Mouse (Mus musculus) neural tube, embryonic 14.5 days (tissue): ENCODE data around the gene Hadhb. TPM values are rescaled to one million over a fixed set of nuclear protein-coding genes. Genes with fewer than 3 reads are reported as not detected.
A peak's percentile ranks its signal among the peaks of the same experiment; 100 is the strongest.

Experiments used
- ATAC-seq: fragments of 200-750 bp; cut with Nextera tagmentation; 2 replicates; pipeline ENCODE4 v1.8.0; 2017; ENCODE audit warnings: low read depth, mild to moderate bottlenecking, moderate TSS enrichment, moderate library complexity
- H3K27ac ChIP-seq: fragments of 300-500 bp; sonication (generic); 2 replicates; pipeline ENCODE4 v1.5.1; 2014; ENCODE audit warnings: low read depth, mild to moderate bottlenecking, control low read depth, low read length, moderate library complexity, mixed read lengths
- H3K27me3 ChIP-seq: fragments of 300-500 bp; sonication (generic); 2 replicates; pipeline ENCODE4 v1.6.1; 2014; ENCODE audit warnings: low read length; ENCODE audit not compliant: control insufficient read depth, insufficient read depth
- H3K36me3 ChIP-seq: fragments of 300-500 bp; sonication (generic); 2 replicates; pipeline ENCODE4 v1.6.1; 2014; ENCODE audit warnings: low read length, mixed read lengths; ENCODE audit not compliant: control insufficient read depth, insufficient read depth
- H3K4me1 ChIP-seq: fragments of 300-500 bp; sonication (generic); 2 replicates; pipeline ENCODE4 v1.6.1; 2014; ENCODE audit warnings: low read length; ENCODE audit not compliant: control insufficient read depth, insufficient read depth
- H3K4me2 ChIP-seq: fragments of 300-500 bp; sonication (generic); 2 replicates; pipeline ENCODE4 v1.6.1; 2014; ENCODE audit warnings: mild to moderate bottlenecking, low read depth, low read length, control low read depth
- H3K4me3 ChIP-seq: fragments of 300-500 bp; sonication (generic); 2 replicates; pipeline ENCODE4 v1.5.1; 2014; ENCODE audit warnings: low read depth, low read length, control low read depth, mixed read lengths
- H3K9ac ChIP-seq: fragments of 300-500 bp; sonication (generic); replicated peaks from 2 replicates; pipeline ENCODE4 v1.6.1; 2014; ENCODE audit warnings: low read depth, mild to moderate bottlenecking, control low read depth, low read length, mixed read lengths
- H3K9me3 ChIP-seq: fragments of 300-500 bp; sonication (generic); 2 replicates; pipeline ENCODE4 v1.6.1; 2016; ENCODE audit warnings: low read length; ENCODE audit not compliant: control insufficient read depth
- WGBS: fragments of 180-500 bp; shearing (Covaris S2); extraction: QIAGEN DNeasy Blood & Tissue Kit; methylation state at CpG from one replicate; pipeline ENCODE4 v1.1.7; 2014; 5-methylcytosine and 5-hydroxymethylcytosine counted together
- polyA plus RNA-seq: library from polyadenylated mRNA; unstranded; fragments of >200 nt; fragmentation: Nextera tagmentation; extraction: Ambion mirVana; gene quantifications from 2 replicates; pipeline ENCODE4 v1.2.1, GENCODE M21; 2014

Hadhb gene
- polyA plus RNA-seq, 1 experiment from 2014 or later, result 54.5 TPM

DNA sequence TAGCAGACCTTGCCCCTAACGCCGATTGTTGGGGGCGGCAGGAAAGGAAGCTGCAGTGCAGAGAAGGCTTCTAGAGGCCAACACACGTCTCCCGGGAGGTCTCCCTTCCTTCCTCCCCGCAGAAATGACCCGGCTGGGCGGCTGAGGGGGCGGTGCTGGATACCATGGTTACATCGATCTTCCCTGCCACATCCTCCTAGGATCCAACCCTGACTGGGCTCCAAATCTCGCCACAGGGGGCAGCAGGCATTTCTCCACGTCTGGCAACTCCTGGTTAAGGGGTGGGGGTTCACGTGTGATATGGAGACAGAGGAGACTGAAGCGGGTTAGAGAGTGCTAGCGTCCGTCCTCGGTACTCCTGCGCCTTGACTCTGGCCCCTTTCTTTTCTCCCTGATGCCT lies 43.9 kb upstream of the Hadhb start:
- no peaks in the 10 kb centered on the region; the same call in 1 of the 2 replicates for H3K27me3 ChIP-seq
- WGBS, result 1% methylated on average over 18 of the region's 18 CpGs
- no peak overlapping the region for H3K9ac ChIP-seq
- H3K36me3 ChIP-seq, result no peaks in the 10 kb centered on the region
- peaks cover 44% of the 10 kb centered on the region for H3K4me1 ChIP-seq
- H3K4me2 ChIP-seq, result peak overlapping the region; percentile 34
- H3K4me3 ChIP-seq, result 0 out of 2 replicates have a peak overlapping the region, but pooled peaks have one; percentile 9
- H3K27ac ChIP-seq, result peak overlapping the region; percentile 40; the same call in 1 of the 2 replicates
- no peaks in the 10 kb centered on the region for H3K9me3 ChIP-seq
- ATAC-seq, result peak; percentile 9; the same call in 1 of the 2 replicates

DNA sequence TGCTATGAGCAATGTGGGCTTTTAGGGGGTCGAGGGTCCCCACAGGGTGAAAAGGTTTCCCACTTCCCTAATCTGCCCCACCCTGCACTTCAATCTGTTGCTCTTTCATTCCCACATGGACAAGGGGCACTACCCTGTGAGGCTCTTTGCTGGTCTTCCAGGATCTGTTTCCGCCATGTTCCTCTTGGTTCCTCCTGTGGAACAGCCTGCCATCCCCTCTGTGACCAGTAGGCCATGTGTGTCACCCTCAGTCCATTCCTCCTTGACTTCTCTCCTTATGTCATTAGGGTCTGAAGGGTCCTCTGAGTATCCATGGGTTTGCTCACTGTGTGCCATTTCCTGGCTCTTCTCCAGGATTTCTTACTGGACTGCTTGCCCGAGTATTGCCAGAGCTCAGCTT lies 43.3 kb upstream of the Hadhb start:
- H3K9ac ChIP-seq, result no peak overlapping the region
- H3K27ac ChIP-seq, result no peak overlapping the region
- WGBS, result 73% methylated on average over 3 of the region's 3 CpGs
- no peaks in the 10 kb centered on the region for H3K9me3 ChIP-seq
- no peaks in the 10 kb centered on the region for H3K36me3 ChIP-seq
- ATAC-seq, result no peak
- H3K4me1 ChIP-seq, result peaks cover 38% of the 10 kb centered on the region
- H3K4me2 ChIP-seq, result no peak overlapping the region
- H3K4me3 ChIP-seq, result no peak overlapping the region
- no peaks in the 10 kb centered on the region; the same call in 1 of the 2 replicates for H3K27me3 ChIP-seq

GRCm38 (mm10) chr5:30112533-30113068 lies 42.4 kb upstream of the Hadhb start:
- Histone ChIP-seq H3K36me3 (peaks cover 6% of the 10 kb centered on the region), H3K9me3 (no peaks in the 10 kb centered on the region), H3K4me1 (peaks cover 29% of the 10 kb centered on the region), H3K4me3 (no peak overlapping the region), H3K27ac (no peak overlapping the region), H3K4me2 (no peak overlapping the region), H3K9ac (no peak overlapping the region), H3K27me3 (no peaks in the 10 kb centered on the region; the same call in 1 of the 2 replicates)
- 82% methylated on average over 3 of the region's 3 CpGs for WGBS
- no peak for ATAC-seq

DNA sequence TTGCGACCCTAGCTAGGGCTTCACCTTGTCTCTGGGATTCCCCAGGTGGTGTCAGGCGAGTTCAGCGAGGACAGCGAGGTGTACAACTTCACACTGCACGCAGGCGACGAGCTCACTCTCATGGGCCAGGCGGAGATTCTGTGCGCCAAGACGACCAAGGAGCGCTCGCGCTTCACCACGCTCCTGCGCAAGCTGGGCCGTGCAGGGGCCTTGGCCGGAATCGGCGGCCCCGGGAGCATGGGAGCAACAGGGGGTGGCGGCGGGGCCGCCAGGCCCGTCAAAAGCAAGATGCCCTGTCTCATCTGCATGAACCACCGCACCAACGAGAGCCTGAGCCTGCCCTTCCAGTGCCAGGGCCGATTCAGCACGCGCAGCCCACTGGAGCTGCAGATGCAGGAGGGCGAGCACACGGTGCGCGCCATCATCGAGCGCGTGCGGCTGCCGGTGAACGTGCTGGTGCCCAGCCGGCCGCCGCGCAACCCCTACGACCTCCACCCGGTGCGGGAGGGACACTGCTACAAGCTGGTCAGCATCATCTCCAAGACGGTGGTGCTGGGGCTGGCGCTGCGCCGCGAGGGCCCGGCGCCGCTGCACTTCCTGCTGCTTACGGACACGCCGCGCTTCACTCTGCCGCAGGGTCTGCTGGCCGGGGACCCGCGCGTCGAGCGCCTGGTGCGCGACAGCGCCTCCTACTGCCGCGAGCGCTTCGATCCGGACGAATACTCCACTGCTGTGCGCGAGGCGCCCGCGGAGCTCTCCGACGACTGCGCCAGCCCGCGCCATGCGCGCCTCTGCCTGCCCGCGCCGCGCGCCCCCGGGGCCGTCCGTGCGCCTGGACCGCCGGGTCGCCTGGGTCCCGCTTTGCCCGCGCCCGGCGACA lies 40.9 kb upstream of the Hadhb start:
- H3K27me3 ChIP-seq, result no peaks in the 10 kb centered on the region; the same call in 1 of the 2 replicates
- peak overlapping the region; percentile 52 for H3K9ac ChIP-seq
- peak overlapping the region; percentile 71 for H3K4me2 ChIP-seq
- peak; percentile 88 for ATAC-seq
- H3K27ac ChIP-seq, result 0 out of 2 replicates have a peak overlapping the region, but pooled peaks have one; percentile 28
- no peaks in the 10 kb centered on the region for H3K9me3 ChIP-seq
- H3K4me3 ChIP-seq, result peak overlapping the region; percentile 45
- H3K36me3 ChIP-seq, result peaks cover 18% of the 10 kb centered on the region
- WGBS, result 2% methylated on average over 79 of the region's 103 CpGs
- H3K4me1 ChIP-seq, result peaks cover 27% of the 10 kb centered on the region

- H3K36me3 ChIP-seq, result peaks cover 25% of the 10 kb centered on the region
- under 1% methylated on average over 25 of the region's 28 CpGs for WGBS
- peak overlapping the region; percentile 71 for H3K4me2 ChIP-seq
- peak overlapping the region; percentile 52 for H3K9ac ChIP-seq
- H3K4me1 ChIP-seq, result peaks cover 25% of the 10 kb centered on the region
- ATAC-seq, result no peak; the same call in 1 of the 2 replicates
- H3K9me3 ChIP-seq, result no peaks in the 10 kb centered on the region
- no peaks in the 10 kb centered on the region; the same call in 1 of the 2 replicates for H3K27me3 ChIP-seq
- no peak overlapping the region for H3K27ac ChIP-seq
- H3K4me3 ChIP-seq, result peak overlapping the region; percentile 45
Measured at GRCm38 (mm10) chr5:30114761-30115140, 40.3 kb upstream of the Hadhb start.

DNA sequence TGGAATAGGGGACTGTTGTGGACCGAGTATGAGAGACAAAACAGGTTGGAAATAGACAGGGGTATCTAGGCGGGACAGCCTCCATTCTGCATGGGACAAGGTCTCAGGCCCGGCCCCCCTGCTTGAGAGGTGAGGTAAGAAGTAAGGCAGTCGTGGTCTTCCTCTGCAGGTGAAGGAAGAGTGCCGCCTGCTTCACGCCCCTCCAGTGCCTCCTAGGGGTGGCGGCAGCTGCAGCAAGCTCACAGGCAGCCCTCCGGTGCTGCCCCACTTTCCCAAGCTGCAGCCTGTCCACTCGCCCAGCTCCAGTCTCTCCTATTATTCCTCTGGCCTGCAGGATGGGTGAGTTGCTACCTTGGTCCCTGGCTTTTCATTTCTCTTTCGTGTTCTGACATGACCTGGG lies 39.3 kb upstream of the Hadhb start:
- Histone ChIP-seq H3K9ac (no peak overlapping the region), H3K4me1 (peaks cover 15% of the 10 kb centered on the region), H3K9me3 (no peaks in the 10 kb centered on the region), H3K4me2 (no peak overlapping the region), H3K4me3 (no peak overlapping the region), H3K27ac (no peak overlapping the region), H3K36me3 (peaks cover 28% of the 10 kb centered on the region), H3K27me3 (no peaks in the 10 kb centered on the region; the same call in 1 of the 2 replicates)
- WGBS, result 27% methylated on average over 10 of the region's 10 CpGs
- ATAC-seq, result no peak

DNA sequence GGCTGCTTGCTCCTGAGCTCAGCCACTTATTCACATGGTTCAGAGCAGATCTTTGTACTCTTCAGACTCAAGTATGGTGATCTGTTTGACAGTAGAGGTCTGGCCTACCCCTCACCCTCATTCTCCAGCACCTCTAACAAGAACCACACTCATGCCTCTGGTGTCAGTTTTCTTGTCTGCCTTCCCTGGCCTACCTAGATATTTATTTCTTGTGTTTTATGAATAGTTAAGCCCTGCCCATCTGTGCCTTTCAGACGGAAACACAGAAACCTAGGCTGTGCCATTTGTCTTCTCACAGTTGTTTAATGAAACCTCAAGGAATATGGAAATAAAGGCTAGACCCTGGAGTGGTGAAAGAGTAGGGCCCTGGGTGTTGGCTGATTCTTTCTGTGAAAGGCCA lies 37.0 kb upstream of the Hadhb start:
- Histone ChIP-seq H3K36me3 (peaks cover 47% of the 10 kb centered on the region), H3K27ac (no peak overlapping the region), H3K27me3 (no peaks in the 10 kb centered on the region; the same call in 1 of the 2 replicates), H3K4me3 (no peak overlapping the region), H3K9ac (no peak overlapping the region), H3K4me2 (no peak overlapping the region), H3K9me3 (no peaks in the 10 kb centered on the region), H3K4me1 (peaks cover 7% of the 10 kb centered on the region; the same call in 1 of the 2 replicates)
- WGBS, result 85% methylated on average over 1 of the region's 1 CpGs
- ATAC-seq, result no peak

- no peak overlapping the region for H3K9ac ChIP-seq
- ATAC-seq, result no peak
- no peak overlapping the region for H3K27ac ChIP-seq
- H3K27me3 ChIP-seq, result no peaks in the 10 kb centered on the region; the same call in 1 of the 2 replicates
- no peak overlapping the region for H3K4me2 ChIP-seq
- peaks cover under 1% of the 10 kb centered on the region; the same call in 1 of the 2 replicates for H3K4me1 ChIP-seq
- no peak overlapping the region for H3K4me3 ChIP-seq
- H3K9me3 ChIP-seq, result no peaks in the 10 kb centered on the region
- WGBS, result 89% methylated on average over 6 of the region's 6 CpGs
- peaks cover 58% of the 10 kb centered on the region for H3K36me3 ChIP-seq
Measured at GRCm38 (mm10) chr5:30119163-30119562, 35.9 kb upstream of the Hadhb start.

GRCm38 (mm10) chr5:30120106-30120505 lies 34.9 kb upstream of the Hadhb start:
- Histone ChIP-seq H3K4me2 (no peak overlapping the region), H3K4me1 (no peaks in the 10 kb centered on the region), H3K9me3 (no peaks in the 10 kb centered on the region), H3K27me3 (no peaks in the 10 kb centered on the region), H3K36me3 (peaks cover 63% of the 10 kb centered on the region), H3K9ac (no peak overlapping the region), H3K4me3 (no peak overlapping the region), H3K27ac (no peak overlapping the region)
- 91% methylated on average over 7 of the region's 7 CpGs for WGBS
- no peak for ATAC-seq
